Mouse (Mus musculus): ENCODE measurements around the gene Zfp846.
"Not testable (repeated sequence)": the region's sequence is repeated elsewhere in the genome, so short reads cannot be mapped to it uniquely, and the experiment has no call there.

The Zfp846 gene

GRCm38 (mm10) chr9:20581175-20581634 lies at the start of gene Zfp846:
Zfp846 (plus strand) TSS chr9:20581291.
- peak; percentile 99 for DNase-seq (ENCODE audit: low spot score in 2 of 2)

- DNase-seq (ENCODE audit: low spot score in 2 of 2), result no peak
Observed at GRCm38 (mm10) chr9:20534326-20534926, 46.7 kb upstream of the Zfp846 start.

- no peak for DNase-seq (ENCODE audit: low spot score in 2 of 2)
Observed at GRCm38 (mm10) chr9:20536598-20536997, 44.5 kb upstream of the Zfp846 start.

- DNase-seq (ENCODE audit: low spot score in 2 of 2), result no peak
Observed at GRCm38 (mm10) chr9:20543496-20543895, 37.6 kb upstream of the Zfp846 start.

GRCm38 (mm10) chr9:20544070-20544821 lies 36.8 kb upstream of the Zfp846 start:
- DNase-seq (ENCODE audit: low spot score in 2 of 2), result peak; percentile 51 to 64

- no peak for DNase-seq (ENCODE audit: low spot score in 2 of 2)
Observed at GRCm38 (mm10) chr9:20545151-20545550, 35.9 kb upstream of the Zfp846 start.

GRCm38 (mm10) chr9:20551781-20552275 lies 29.3 kb upstream of the Zfp846 start:
- no peak for DNase-seq (ENCODE audit: low spot score in 2 of 2)

- DNase-seq (ENCODE audit: low spot score in 2 of 2), result no peak
Observed at GRCm38 (mm10) chr9:20552698-20553097, 28.4 kb upstream of the Zfp846 start.

- no peak for DNase-seq (ENCODE audit: low spot score in 2 of 2)
Observed at GRCm38 (mm10) chr9:20562177-20562576, 18.9 kb upstream of the Zfp846 start.

- not testable (repeated sequence) for DNase-seq (ENCODE audit: low spot score in 2 of 2)
Observed at GRCm38 (mm10) chr9:20565326-20566030, 15.6 kb upstream of the Zfp846 start.

- no peak for DNase-seq (ENCODE audit: low spot score in 2 of 2)
Observed at GRCm38 (mm10) chr9:20571060-20571459, 10.0 kb upstream of the Zfp846 start.

- no peak for DNase-seq (ENCODE audit: low spot score in 2 of 2)
Observed at GRCm38 (mm10) chr9:20576591-20576990, 4.5 kb upstream of the Zfp846 start.

GRCm38 (mm10) chr9:20601270-20601669 lies 20.2 kb downstream of the Zfp846 start:
- no peak for DNase-seq (ENCODE audit: low spot score in 2 of 2)

GRCm38 (mm10) chr9:20606269-20606668 lies 25.2 kb downstream of the Zfp846 start:
- no peak for DNase-seq (ENCODE audit: low spot score in 2 of 2)

- peak; percentile 74 to 78 for DNase-seq (ENCODE audit: low spot score in 2 of 2)
Observed at GRCm38 (mm10) chr9:20607100-20607974, 26.2 kb downstream of the Zfp846 start.

- no peak for DNase-seq (ENCODE audit: low spot score in 2 of 2)
Observed at GRCm38 (mm10) chr9:20609831-20610464, 28.9 kb downstream of the Zfp846 start.

- DNase-seq (ENCODE audit: low spot score in 2 of 2), result no peak
Observed at GRCm38 (mm10) chr9:20611976-20612375, 30.9 kb downstream of the Zfp846 start.

GRCm38 (mm10) chr9:20616685-20617084 lies 35.6 kb downstream of the Zfp846 start:
- no peak for DNase-seq (ENCODE audit: low spot score in 2 of 2)

GRCm38 (mm10) chr9:20631332-20631731 lies 50.2 kb downstream of the Zfp846 start:
- no peak for DNase-seq (ENCODE audit: low spot score in 2 of 2)

GRCm38 (mm10) chr9:20635676-20636075 lies 54.6 kb downstream of the Zfp846 start:
- DNase-seq (ENCODE audit: low spot score in 2 of 2), result not testable (repeated sequence)

GRCm38 (mm10) chr9:20636256-20636655 lies 55.2 kb downstream of the Zfp846 start:
- DNase-seq (ENCODE audit: low spot score in 2 of 2), result no peak

Data from frontal cortex, postnatal 25 days (tissue).